Mouse (Mus musculus) liver, embryonic 14.5 days (tissue): Measurements from ENCODE around the gene Shroom3.

Experiments used
- CTCF ChIP-seq: IDR thresholded peaks from 2 replicates; pipeline ENCODE4 v1.5.1; 2016; ENCODE audit warnings: antibody characterized with exemption, low read depth, control low read depth
- EP300 ChIP-seq: IDR thresholded peaks from 2 replicates; pipeline ENCODE4 v1.6.1; 2016; ENCODE audit warnings: antibody characterized with exemption, low read depth

DNA sequence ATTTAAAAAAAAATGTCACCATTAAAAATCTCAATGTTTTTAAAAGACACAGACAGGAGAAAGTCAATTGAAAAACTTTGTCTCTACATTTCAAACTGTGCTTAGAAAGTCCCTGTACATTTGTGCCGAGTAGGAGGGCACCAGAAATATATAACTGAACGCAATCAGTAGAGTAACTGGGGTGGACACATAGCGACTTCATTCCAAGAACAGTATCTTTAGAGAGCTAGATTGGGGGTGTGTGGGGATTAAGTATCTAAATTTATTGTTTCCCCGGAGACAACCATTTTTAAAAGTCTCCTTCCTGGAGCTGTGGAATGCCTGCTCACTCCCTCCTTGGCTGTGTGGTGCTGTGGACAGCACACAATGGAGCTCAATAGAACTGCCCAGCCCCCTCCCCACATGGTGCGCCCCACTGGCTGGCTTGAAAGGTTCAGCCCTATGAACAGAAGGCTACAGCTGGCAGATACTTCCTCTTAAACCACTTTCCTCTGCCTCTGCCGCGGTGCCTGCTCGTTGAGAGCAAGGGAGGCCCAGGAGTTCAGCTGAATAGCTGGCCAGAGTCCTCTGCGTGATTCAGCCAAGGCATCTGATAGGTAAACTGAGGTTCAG, 127.8 kb downstream of the Shroom3 start:
- TF ChIP-seq CTCF (no peak), EP300 (no peak)
